Mouse (Mus musculus): ENCODE measurements around the gene Hmgn3. TPM values are rescaled to one million over a fixed set of nuclear protein-coding genes. Genes with fewer than 3 reads are reported as not detected.

Gene Hmgn3
- 1.2 TPM for polyA plus RNA-seq (2017; shearing (Covaris generic))

GRCm38 (mm10) chr9:83146446-83147188, at the start of gene Hmgn3:
TSS of gene Hmgn3 (minus strand) at chr9:83146685.

Other genes with a start within 250 kb of the Hmgn3 start
- gene Phip, start 171.2 kb downstream of the Hmgn3 start, polyA plus RNA-seq (2017; shearing (Covaris generic)), result 144 TPM

Measured in naive thymus-derived CD4-positive, alpha-beta T cell, adult 5 months (primary cell).